Mouse (Mus musculus) heart, embryonic 11.5 days (tissue): Measurements from ENCODE around the gene Nkx2-3. TPM values are rescaled to one million over a fixed set of nuclear protein-coding genes. Genes with fewer than 3 reads are reported as not detected.

ENCODE experiments used
- ATAC-seq: fragments of 200-750 bp; cut with Nextera tagmentation; replicated peaks from 2 replicates; pipeline ENCODE4 v1.8.0; 2017; ENCODE audit warnings: moderate library complexity; ENCODE audit not compliant: insufficient number of reproducible peaks, low FRiP score, low TSS enrichment
- H3K27ac ChIP-seq: fragments of 300-500 bp; sonication (generic); 2 replicates; pipeline ENCODE4 v1.5.1; 2014; ENCODE audit warnings: mild to moderate bottlenecking, low read depth, low read length
- H3K27me3 ChIP-seq: fragments of 300-500 bp; sonication (generic); 2 replicates; pipeline ENCODE4 v1.6.1; 2014; ENCODE audit warnings: mild to moderate bottlenecking, low read length, mixed read lengths; ENCODE audit not compliant: control insufficient read depth, insufficient read depth
- H3K36me3 ChIP-seq: fragments of 300-500 bp; sonication (generic); 2 replicates; pipeline ENCODE4 v1.6.1; 2014; ENCODE audit warnings: mild to moderate bottlenecking, low read length, moderate library complexity, mixed read lengths; ENCODE audit not compliant: control insufficient read depth, insufficient read depth
- H3K4me1 ChIP-seq: fragments of 300-500 bp; sonication (generic); 2 replicates; pipeline ENCODE4 v1.6.1; 2014; ENCODE audit warnings: low read length; ENCODE audit not compliant: control insufficient read depth, insufficient read depth
- H3K4me2 ChIP-seq: fragments of 300-500 bp; sonication (generic); 2 replicates; pipeline ENCODE4 v1.6.1; 2014; ENCODE audit warnings: mild to moderate bottlenecking, moderate library complexity
- H3K4me3 ChIP-seq: fragments of 300-500 bp; sonication (generic); 2 replicates; pipeline ENCODE4 v1.5.1; 2014; ENCODE audit warnings: low read depth, low read length
- H3K9ac ChIP-seq: fragments of 300-500 bp; sonication (generic); 2 replicates; pipeline ENCODE4 v1.6.1; 2014; ENCODE audit warnings: mild to moderate bottlenecking, low read depth, low read length, moderate library complexity
- H3K9me3 ChIP-seq: fragments of 300-500 bp; sonication (generic); replicated peaks from 2 replicates; pipeline ENCODE4 v1.6.1; 2016; ENCODE audit warnings: low read length; ENCODE audit not compliant: control insufficient read depth
- WGBS: fragments of 180-500 bp; shearing (Covaris S2); extraction: QIAGEN DNeasy Blood & Tissue Kit; methylation state at CpG from one replicate; pipeline ENCODE4 v1.1.7; 2014; ENCODE audit not compliant: insufficient replicate concordance; 5-methylcytosine and 5-hydroxymethylcytosine counted together
- polyA plus RNA-seq: library from polyadenylated mRNA; unstranded; fragments of >200 nt; fragmentation: Nextera tagmentation; extraction: Ambion mirVana; gene quantifications from 2 replicates; pipeline ENCODE4 v1.2.1, GENCODE M21; 2014

Gene Nkx2-3
- polyA plus RNA-seq, 1 experiment from 2014 or later, result not detected

DNA sequence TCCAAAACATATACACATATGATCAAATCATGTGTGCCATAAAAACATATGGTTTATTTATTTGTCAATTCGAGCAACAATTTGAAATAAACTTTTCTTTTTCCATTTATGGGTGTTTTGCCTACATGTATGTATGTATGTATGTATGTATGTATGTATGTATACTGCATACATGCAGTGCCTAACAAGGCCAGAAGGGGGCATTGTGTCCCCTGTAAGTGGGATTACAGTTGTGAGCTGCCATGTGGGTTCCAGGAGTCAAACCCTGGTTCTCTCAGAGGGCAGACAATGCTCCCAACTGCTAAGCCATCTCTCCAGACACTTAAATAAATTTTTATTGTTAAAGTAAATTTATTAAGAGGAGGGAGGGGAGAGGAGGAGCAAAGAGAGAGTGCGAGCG, 15.2 kb downstream of the Nkx2-3 start:
- no peaks in the 10 kb centered on the region for H3K4me1 ChIP-seq
- no peaks in the 10 kb centered on the region for H3K9me3 ChIP-seq
- H3K36me3 ChIP-seq, result no peaks in the 10 kb centered on the region
- H3K9ac ChIP-seq, result no peak overlapping the region
- H3K4me3 ChIP-seq, result no peak overlapping the region
- no peak overlapping the region for H3K4me2 ChIP-seq
- WGBS, result 86% methylated on average over 3 of the region's 3 CpGs
- H3K27me3 ChIP-seq, result peaks cover 36% of the 10 kb centered on the region
- no peak overlapping the region for H3K27ac ChIP-seq
- no peak for ATAC-seq

DNA sequence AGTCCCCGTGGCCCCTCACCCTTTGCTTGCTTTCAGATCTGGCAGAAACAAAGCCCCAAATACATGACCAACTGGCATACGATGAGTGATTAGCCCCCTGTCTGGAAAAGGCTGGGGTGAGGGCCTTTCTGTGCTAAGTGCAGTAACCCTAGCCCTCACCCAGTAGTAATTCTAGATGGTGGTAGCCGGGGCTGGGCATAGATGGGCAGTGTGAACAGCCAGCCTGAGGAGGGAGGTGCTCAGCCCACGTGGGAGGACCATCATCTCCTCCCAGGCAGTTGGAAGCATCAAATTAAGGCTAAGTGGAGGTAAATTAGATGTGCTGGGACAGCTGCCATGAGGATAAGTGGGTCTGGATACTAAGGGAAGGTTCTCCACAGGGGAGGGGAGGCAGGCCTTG, 17.0 kb downstream of the Nkx2-3 start:
- no peak overlapping the region for H3K9ac ChIP-seq
- no peaks in the 10 kb centered on the region for H3K36me3 ChIP-seq
- H3K4me2 ChIP-seq, result no peak overlapping the region
- H3K4me3 ChIP-seq, result no peak overlapping the region
- no peak for ATAC-seq
- H3K9me3 ChIP-seq, result no peaks in the 10 kb centered on the region
- H3K27ac ChIP-seq, result no peak overlapping the region
- WGBS, result 43% methylated on average over 4 of the region's 4 CpGs
- peaks cover 21% of the 10 kb centered on the region for H3K27me3 ChIP-seq
- H3K4me1 ChIP-seq, result no peaks in the 10 kb centered on the region

GRCm38 (mm10) chr19:43630466-43631251, 18.5 kb downstream of the Nkx2-3 start:
- no peaks in the 10 kb centered on the region for H3K4me1 ChIP-seq
- H3K9me3 ChIP-seq, result no peaks in the 10 kb centered on the region
- ATAC-seq, result no peak
- H3K27ac ChIP-seq, result no peak overlapping the region
- WGBS, result 27% methylated on average over 12 of the region's 12 CpGs
- no peak overlapping the region for H3K9ac ChIP-seq
- no peak overlapping the region for H3K4me2 ChIP-seq
- peaks cover 15% of the 10 kb centered on the region for H3K27me3 ChIP-seq
- no peak overlapping the region for H3K4me3 ChIP-seq
- no peaks in the 10 kb centered on the region for H3K36me3 ChIP-seq

- no peak for ATAC-seq
- no peak overlapping the region for H3K4me2 ChIP-seq
- no peaks in the 10 kb centered on the region for H3K36me3 ChIP-seq
- H3K27ac ChIP-seq, result no peak overlapping the region
- no peaks in the 10 kb centered on the region for H3K4me1 ChIP-seq
- H3K9ac ChIP-seq, result no peak overlapping the region
- no peaks in the 10 kb centered on the region for H3K9me3 ChIP-seq
- H3K27me3 ChIP-seq, result peaks cover 4% of the 10 kb centered on the region; the same call in 1 of the 2 replicates
- WGBS, result 61% methylated on average over 11 of the region's 11 CpGs
- no peak overlapping the region for H3K4me3 ChIP-seq
These were observed 29.7 kb downstream of the Nkx2-3 start for GRCm38 (mm10) chr19:43641833-43642232.

DNA sequence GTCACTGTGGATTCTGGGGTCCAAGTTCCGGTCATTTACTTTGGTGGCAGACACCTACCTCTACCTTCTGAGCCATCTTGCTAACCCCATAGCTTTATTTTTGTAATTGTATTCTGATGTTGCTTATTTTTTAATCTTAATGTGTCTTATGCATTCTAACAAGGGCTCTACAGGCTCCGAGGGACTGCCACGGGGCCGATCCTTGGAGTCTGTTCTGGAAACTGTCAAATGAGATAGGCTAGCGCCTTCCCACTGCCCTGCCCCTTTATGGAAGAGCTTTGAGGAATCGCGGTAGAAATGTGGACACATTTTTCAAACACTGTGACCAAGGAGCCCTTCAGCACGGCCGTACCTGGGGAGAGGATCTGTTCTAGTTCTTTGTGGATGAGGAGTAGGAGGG, 30.7 kb downstream of the Nkx2-3 start:
- Histone ChIP-seq H3K27me3 (peaks cover 4% of the 10 kb centered on the region; the same call in 1 of the 2 replicates), H3K27ac (no peak overlapping the region), H3K9me3 (no peaks in the 10 kb centered on the region), H3K4me3 (no peak overlapping the region), H3K4me1 (no peaks in the 10 kb centered on the region), H3K9ac (no peak overlapping the region), H3K4me2 (no peak overlapping the region), H3K36me3 (no peaks in the 10 kb centered on the region)
- WGBS, result 75% methylated on average over 9 of the region's 9 CpGs
- no peak for ATAC-seq

DNA sequence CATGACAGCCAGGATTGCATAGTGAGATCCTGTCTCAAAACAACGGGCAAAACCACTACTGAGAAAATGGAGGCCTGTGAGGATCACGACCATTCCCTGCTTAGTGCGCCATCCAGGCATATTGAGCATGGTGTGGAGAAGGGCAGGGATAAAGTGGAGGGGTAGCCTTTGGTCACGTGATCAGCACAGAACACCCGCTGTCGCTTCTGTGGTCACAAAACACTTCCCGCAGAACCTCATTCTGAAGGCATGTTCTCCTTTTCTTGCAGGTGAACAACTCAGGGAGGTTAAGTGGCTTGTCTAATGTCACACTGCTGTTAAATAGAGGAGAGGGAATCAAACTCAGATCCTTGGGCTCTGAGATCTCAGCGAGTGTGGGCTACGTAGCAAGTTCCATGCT, 33.4 kb downstream of the Nkx2-3 start:
- Histone ChIP-seq H3K4me3 (no peak overlapping the region), H3K27me3 (peaks cover 4% of the 10 kb centered on the region; the same call in 1 of the 2 replicates), H3K9me3 (no peaks in the 10 kb centered on the region), H3K4me1 (no peaks in the 10 kb centered on the region), H3K36me3 (no peaks in the 10 kb centered on the region), H3K9ac (no peak overlapping the region), H3K27ac (no peak overlapping the region), H3K4me2 (no peak overlapping the region)
- 86% methylated on average over 9 of the region's 9 CpGs for WGBS
- ATAC-seq, result no peak

DNA sequence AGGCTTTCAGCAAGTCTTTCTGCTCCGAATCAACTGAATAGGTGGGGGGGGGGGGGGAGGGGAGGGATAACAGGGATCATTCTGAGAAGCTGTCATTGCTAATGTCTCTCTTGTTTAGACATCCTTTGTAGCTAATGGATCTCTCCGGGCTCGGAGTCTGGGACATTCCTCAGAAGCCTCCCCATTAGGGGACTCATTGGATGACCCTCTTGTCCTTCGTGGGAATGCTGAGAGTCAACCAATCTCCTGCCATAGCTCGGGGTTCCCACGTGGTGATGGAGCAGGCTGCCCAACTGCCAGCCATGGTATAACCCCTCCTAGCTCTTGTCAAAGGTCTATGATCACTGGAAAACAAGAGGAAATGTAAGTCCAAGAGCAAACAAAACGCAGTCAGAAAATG, 34.7 kb downstream of the Nkx2-3 start:
- WGBS, result 51% methylated on average over 7 of the region's 7 CpGs
- Histone ChIP-seq H3K9ac (no peak overlapping the region), H3K4me2 (no peak overlapping the region), H3K27me3 (peaks cover 11% of the 10 kb centered on the region), H3K4me1 (no peaks in the 10 kb centered on the region), H3K27ac (no peak overlapping the region), H3K9me3 (no peaks in the 10 kb centered on the region), H3K36me3 (no peaks in the 10 kb centered on the region), H3K4me3 (no peak overlapping the region)
- ATAC-seq, result no peak

DNA sequence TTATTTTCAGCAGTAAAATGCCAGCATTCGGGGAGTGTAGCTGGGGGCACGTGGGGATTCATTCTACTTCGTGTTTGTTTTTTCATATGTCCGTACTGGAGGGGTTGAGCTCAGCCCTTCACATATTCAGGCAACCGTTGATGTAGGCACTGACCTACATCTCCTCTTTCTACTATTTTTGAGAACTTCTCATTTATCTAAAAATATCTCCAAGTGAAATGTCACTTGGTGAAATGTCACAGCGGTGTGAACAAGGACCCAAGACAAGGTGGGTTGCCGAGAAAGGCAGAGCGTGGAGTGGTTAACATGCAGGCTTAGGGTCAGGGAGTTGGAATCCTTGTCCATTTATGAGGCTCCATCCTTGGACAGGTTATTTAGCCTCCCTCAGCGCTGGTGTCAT, 35.1 kb downstream of the Nkx2-3 start:
- no peak overlapping the region for H3K27ac ChIP-seq
- no peak overlapping the region for H3K4me2 ChIP-seq
- 77% methylated on average over 9 of the region's 9 CpGs for WGBS
- H3K27me3 ChIP-seq, result peaks cover 14% of the 10 kb centered on the region
- no peaks in the 10 kb centered on the region for H3K36me3 ChIP-seq
- no peak for ATAC-seq
- no peaks in the 10 kb centered on the region for H3K4me1 ChIP-seq
- no peak overlapping the region for H3K4me3 ChIP-seq
- H3K9me3 ChIP-seq, result no peaks in the 10 kb centered on the region
- H3K9ac ChIP-seq, result no peak overlapping the region

DNA sequence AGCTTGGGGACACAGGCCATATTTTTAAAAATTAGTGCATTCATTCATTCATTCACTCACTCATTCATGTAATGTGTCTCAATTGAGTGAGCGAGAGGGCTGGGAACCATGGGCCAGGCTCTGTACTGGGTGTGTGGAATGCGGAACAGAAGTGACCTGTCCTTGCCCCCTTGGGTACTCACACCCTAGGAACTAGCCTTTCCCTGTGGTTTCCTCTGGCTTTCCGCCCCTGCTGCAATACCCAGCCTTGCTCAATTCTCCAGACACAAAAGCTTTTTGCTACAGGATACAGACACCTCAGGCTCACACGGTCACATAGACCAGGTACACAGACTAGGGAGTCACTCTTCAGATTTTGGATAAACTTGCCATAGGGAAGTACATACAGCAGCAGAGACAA, 36.2 kb downstream of the Nkx2-3 start:
- no peak overlapping the region for H3K9ac ChIP-seq
- H3K4me3 ChIP-seq, result no peak overlapping the region
- no peak overlapping the region for H3K27ac ChIP-seq
- H3K27me3 ChIP-seq, result peaks cover 21% of the 10 kb centered on the region
- no peaks in the 10 kb centered on the region for H3K4me1 ChIP-seq
- H3K36me3 ChIP-seq, result no peaks in the 10 kb centered on the region
- no peaks in the 10 kb centered on the region for H3K9me3 ChIP-seq
- 76% methylated on average over 4 of the region's 4 CpGs for WGBS
- no peak overlapping the region for H3K4me2 ChIP-seq
- ATAC-seq, result no peak
